Mouse (Mus musculus) forebrain, embryonic 15.5 days (tissue): ENCODE results near the gene Nfib. TPM values are rescaled to one million over a fixed set of nuclear protein-coding genes. Genes with fewer than 3 reads are reported as not detected.

ENCODE experiments used
- ATAC-seq: fragments of 200-750 bp; cut with Nextera tagmentation; replicated peaks from 2 replicates; pipeline ENCODE4 v1.8.0; 2017; ENCODE audit warnings: mild to moderate bottlenecking, moderate TSS enrichment, moderate library complexity
- H3K27ac ChIP-seq: fragments of 300-500 bp; sonication (generic); replicated peaks from 2 replicates; pipeline ENCODE4 v1.5.1; 2015; ENCODE audit warnings: mild to moderate bottlenecking, inconsistent platforms
- H3K27me3 ChIP-seq: fragments of 300-500 bp; sonication (generic); 2 replicates; pipeline ENCODE4 v1.6.1; 2015; ENCODE audit warnings: inconsistent platforms
- H3K36me3 ChIP-seq: fragments of 300-500 bp; sonication (generic); 2 replicates; pipeline ENCODE4 v1.6.1; 2015; ENCODE audit warnings: mild to moderate bottlenecking, inconsistent platforms
- H3K4me1 ChIP-seq: fragments of 300-500 bp; sonication (generic); 2 replicates; pipeline ENCODE4 v1.6.1; 2015; ENCODE audit warnings: inconsistent platforms
- H3K4me2 ChIP-seq: fragments of 300-500 bp; sonication (generic); replicated peaks from 2 replicates; pipeline ENCODE4 v1.6.1; 2015; ENCODE audit warnings: mild to moderate bottlenecking, inconsistent platforms
- H3K4me3 ChIP-seq: fragments of 300-500 bp; sonication (generic); 2 replicates; pipeline ENCODE4 v1.5.1; 2015; ENCODE audit warnings: mild to moderate bottlenecking, inconsistent platforms
- H3K9ac ChIP-seq: fragments of 300-500 bp; sonication (generic); replicated peaks from 2 replicates; pipeline ENCODE4 v1.6.1; 2015; ENCODE audit warnings: mild to moderate bottlenecking, inconsistent platforms
- H3K9me3 ChIP-seq: fragments of 300-500 bp; sonication (generic); 2 replicates; pipeline ENCODE4 v1.6.1; 2016; ENCODE audit warnings: inconsistent platforms
- WGBS: fragments of 180-500 bp; shearing (Covaris S2); methylation state at CpG from one replicate; pipeline ENCODE4 v1.1.7; 2015; ENCODE audit warnings: mixed read lengths; 5-methylcytosine and 5-hydroxymethylcytosine counted together
- polyA plus RNA-seq: library from polyadenylated mRNA; unstranded; fragments of >200 nt; fragmentation: Nextera tagmentation; extraction: Ambion mirVana; gene quantifications from 2 replicates; pipeline ENCODE4 v1.2.1, GENCODE M21; 2015

The Nfib gene
- polyA plus RNA-seq, 1 experiment from 2014 or later = 282 TPM

DNA sequence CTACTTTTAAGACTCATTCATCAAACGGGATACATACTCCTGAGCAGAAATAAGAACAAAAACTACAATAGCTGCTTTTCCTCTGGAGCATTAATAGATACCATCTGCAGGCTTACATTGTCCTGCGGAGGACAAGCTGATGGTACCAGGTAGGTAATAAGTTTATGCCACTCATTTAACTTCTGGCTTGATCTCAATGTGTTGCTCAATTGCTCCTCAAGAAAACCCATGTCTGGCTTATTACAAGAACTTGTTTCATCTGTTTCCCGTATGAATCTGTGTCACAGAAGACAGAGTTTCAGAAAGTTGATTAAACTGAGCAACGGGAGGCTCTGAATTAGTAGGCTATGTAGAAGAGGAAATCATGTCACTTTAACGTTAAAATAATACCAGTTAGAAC is 457.5 kb downstream of the Nfib start:
- Histone ChIP-seq H3K4me3 (no peak overlapping the region), H3K36me3 (no peaks in the 10 kb centered on the region), H3K27ac (no peak overlapping the region), H3K4me1 (no peaks in the 10 kb centered on the region), H3K27me3 (no peaks in the 10 kb centered on the region), H3K4me2 (no peak overlapping the region), H3K9me3 (no peaks in the 10 kb centered on the region), H3K9ac (no peak overlapping the region)
- no peak for ATAC-seq
- 92% methylated on average over 5 of the region's 5 CpGs for WGBS

DNA sequence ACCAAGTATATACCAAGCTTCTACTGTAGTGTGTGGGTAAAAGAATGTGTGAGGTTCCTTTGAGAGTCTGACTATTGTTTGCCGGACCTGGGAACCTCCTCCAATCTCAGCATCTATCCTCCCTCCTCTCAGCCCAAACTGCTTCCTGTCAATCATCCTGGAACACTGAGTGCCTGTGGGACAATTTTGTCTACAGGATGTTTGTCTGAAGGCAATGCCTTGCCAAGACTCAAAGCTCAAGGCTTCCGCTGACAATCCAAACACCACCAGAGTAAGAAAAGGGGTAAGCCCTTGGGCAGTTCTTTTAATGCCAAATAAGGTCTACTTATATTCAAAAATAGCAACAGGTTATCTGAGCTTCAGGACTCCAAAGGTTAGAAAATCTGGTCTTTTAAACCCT is 459.3 kb downstream of the Nfib start:
- H3K4me2 ChIP-seq = no peak overlapping the region
- H3K27ac ChIP-seq = no peak overlapping the region
- no peaks in the 10 kb centered on the region for H3K27me3 ChIP-seq
- H3K9me3 ChIP-seq = no peaks in the 10 kb centered on the region
- no peak for ATAC-seq
- H3K9ac ChIP-seq = no peak overlapping the region
- no peaks in the 10 kb centered on the region for H3K36me3 ChIP-seq
- H3K4me1 ChIP-seq = no peaks in the 10 kb centered on the region
- WGBS = 73% methylated on average over 2 of the region's 2 CpGs
- H3K4me3 ChIP-seq = no peak overlapping the region

Other genes with a start within 250 kb of the Nfib start
- 18.2 and 18.3 TPM in 2 replicates for gene Zdhhc21, start 154.2 kb upstream of the Nfib start, polyA plus RNA-seq
- gene Cer1, start 179.4 kb upstream of the Nfib start, polyA plus RNA-seq = 0.19 and 0.27 TPM in 2 replicates